Mouse (Mus musculus) Patski (cell line): ENCODE measurements at regions not wholly inside any gene's neighbourhood (a gene's known extent, or its start where the extent isn't known, plus 50 kb on each side); places are given as distances from the start of the nearest gene placed in this dataset.

Experiments used
- ATAC-seq: fragments of 100-300 bp; one replicate; pipeline ENCODE4 v1.8.0; 2021
- CTCF ChIA-PET: fragments of 350-600 bp; sonication (Branson Sonifier 250); formaldehyde crosslinking; loops from one replicate; lab custom pipeline; 2022; ENCODE audit warnings: inconsistent platforms; lab: Charles Lee
- POLR2A ChIA-PET: fragments of 350-600 bp; sonication (Branson Sonifier 250); formaldehyde crosslinking; loops from one replicate; lab custom pipeline; 2022; ENCODE audit warnings: antibody characterized with exemption, inconsistent platforms; lab: Charles Lee
- DNase-seq: peaks from one replicate; pipeline ENCODE4 v3.0.0-alpha.2; 2011; ENCODE audit warnings: low read depth, low spot score
- H3K27me3 ChIP-seq: fragments of 371-371 bp; one replicate; pipeline ENCODE4 v1.5.1; 2021
- CTCF ChIP-seq: fragments of 100-300 bp; IDR thresholded peaks from one replicate; pipeline ENCODE4 v1.5.1; 2021
- in situ Hi-C: fragments of 300-500 bp; cut with MboI; formaldehyde crosslinking; loops from 3 replicates; pipeline ENCODE4 v1.11.1; 2018; ENCODE audit warnings: low pct_unique_long_range_greater_than_20kb, mixed read lengths

DNA sequence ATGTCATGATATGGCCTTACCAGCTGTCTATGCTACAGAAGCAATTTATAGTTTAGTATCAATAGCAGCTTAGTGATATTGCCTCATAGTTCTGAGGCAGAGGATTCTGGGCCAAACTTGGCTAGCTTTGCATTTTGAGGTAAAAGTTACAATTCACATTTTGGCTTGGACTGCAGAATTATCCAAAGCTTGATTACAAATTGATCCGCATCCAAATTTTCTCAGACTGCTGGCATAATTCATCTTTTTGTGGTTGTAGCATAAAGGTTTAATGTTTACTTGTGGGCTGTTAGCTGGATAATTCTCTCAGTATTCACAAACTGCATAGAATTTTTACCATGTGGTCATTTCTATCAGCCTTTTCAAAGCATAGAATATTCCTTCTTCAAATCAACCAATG lies 589.9 kb upstream of the Pdcd1 start:
- no peaks in the 10 kb centered on the region for H3K27me3 ChIP-seq
- TF ChIP-seq CTCF, result no peak
- ATAC-seq, result no peak
- no peak for DNase-seq
- POLR2A ChIA-PET, result no interaction called here
- in situ Hi-C loops, result no loop called here
- CTCF ChIA-PET, result interaction anchor here (1.2 kb wide), 1 partner anchor 18 kb away, joined by 3 read pairs; no protein-coding TSS in a partner anchor

- in situ Hi-C loops, result no loop called here
- ATAC-seq (no peak), DNase-seq (no peak)
- ChIA-PET POLR2A (no interaction called here), CTCF (no interaction called here)
- no peak for TF ChIP-seq CTCF
- no peaks in the 10 kb centered on the region for H3K27me3 ChIP-seq
Observed at GRCm38 (mm10) chr1:94658218-94658617, 605.9 kb upstream of the Pdcd1 start.

GRCm38 (mm10) chr1:94671641-94672040 lies 619.3 kb upstream of the Pdcd1 start:
- ChIA-PET POLR2A (no interaction called here), CTCF (no interaction called here)
- ATAC-seq (no peak), DNase-seq (no peak)
- TF ChIP-seq CTCF, result no peak
- no peaks in the 10 kb centered on the region for H3K27me3 ChIP-seq
- in situ Hi-C loops, result no loop called here

DNA sequence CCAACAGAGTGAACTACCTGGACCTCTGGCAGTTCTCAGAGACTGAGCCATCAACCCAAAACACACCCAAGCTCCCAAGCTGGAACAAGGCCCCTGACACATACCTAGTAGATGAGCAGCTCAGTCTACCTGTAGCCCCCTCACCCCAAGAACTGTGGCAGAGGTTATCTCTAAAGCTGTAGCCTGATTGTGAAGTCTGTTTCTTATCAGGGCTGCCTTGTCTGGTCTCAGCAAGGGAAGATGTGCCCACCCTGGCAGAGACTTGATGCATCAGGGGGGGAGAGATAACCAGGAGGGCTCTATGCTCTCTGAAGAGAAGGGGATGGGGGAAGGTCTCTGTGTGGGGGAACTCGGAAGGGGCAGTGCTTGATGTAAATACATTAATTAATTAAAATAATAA lies 612.9 kb upstream of the Fam174a start:
- DNase-seq (no peak), ATAC-seq (no peak)
- no peaks in the 10 kb centered on the region for H3K27me3 ChIP-seq
- CTCF ChIA-PET, result no interaction called here
- no peak for TF ChIP-seq CTCF
- POLR2A ChIA-PET, result no interaction called here
- in situ Hi-C loops, result no loop called here

DNA sequence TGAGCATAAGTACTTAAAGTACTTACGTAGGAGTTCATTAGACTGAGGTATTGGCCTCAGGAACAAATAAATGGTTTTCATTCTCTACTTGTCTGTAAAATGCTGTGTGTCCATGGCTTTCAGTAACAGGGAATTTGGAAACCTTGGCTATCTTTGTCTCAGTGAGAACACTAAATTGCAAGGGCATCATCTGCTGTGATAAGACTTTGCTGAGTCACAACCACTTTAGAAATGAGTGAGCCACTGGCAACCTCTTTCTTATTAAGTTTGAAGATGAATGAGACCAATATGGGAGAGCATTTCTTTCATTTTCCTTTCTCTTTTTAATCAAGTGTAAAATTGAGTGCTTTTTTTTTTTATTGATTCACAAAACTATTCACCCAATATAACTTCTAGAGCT lies 611.7 kb upstream of the Fam174a start:
- TF ChIP-seq CTCF, result no peak
- ATAC-seq (no peak), DNase-seq (no peak)
- ChIA-PET CTCF (no interaction called here), POLR2A (no interaction called here)
- in situ Hi-C loops, result no loop called here
- H3K27me3 ChIP-seq, result no peaks in the 10 kb centered on the region

GRCm38 (mm10) chr1:94712812-94713211 lies 600.6 kb upstream of the Fam174a start:
- in situ Hi-C loops, result no loop called here
- ATAC-seq, result no peak
- no peak for DNase-seq
- H3K27me3 ChIP-seq, result no peaks in the 10 kb centered on the region
- no peak for TF ChIP-seq CTCF
- CTCF ChIA-PET, result no interaction called here
- POLR2A ChIA-PET, result no interaction called here

DNA sequence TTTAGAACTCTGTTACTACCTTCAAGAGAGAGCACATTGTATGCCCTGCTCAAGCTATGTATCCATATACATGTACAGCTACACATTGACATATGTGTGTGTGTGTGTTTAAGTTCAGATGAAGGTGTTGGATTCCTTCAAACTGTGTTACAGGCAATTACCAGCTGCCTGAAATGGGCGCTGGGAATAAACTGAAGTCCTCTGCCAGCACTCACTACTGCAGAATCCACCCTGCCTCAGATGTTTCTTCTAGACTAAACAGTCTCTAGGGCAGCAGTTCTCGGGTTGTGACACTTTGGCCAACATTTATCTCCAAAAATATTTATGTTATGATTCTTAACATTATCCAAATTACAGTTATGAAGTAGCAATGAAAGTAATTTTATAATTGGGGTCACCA lies 595.7 kb upstream of the Fam174a start:
- H3K27me3 ChIP-seq, result no peaks in the 10 kb centered on the region
- ATAC-seq (no peak), DNase-seq (no peak)
- ChIA-PET CTCF (interaction anchor here (1.4 kb wide), 1 partner anchor 29 kb away, joined by 3 read pairs; no protein-coding TSS in a partner anchor), POLR2A (no interaction called here)
- TF ChIP-seq CTCF, result no peak
- in situ Hi-C loops, result no loop called here

- H3K27me3 ChIP-seq, result no peaks in the 10 kb centered on the region
- DNase-seq, result no peak
- ATAC-seq, result no peak
- POLR2A ChIA-PET, result no interaction called here
- in situ Hi-C loops, result no loop called here
- CTCF ChIA-PET, result no interaction called here
- TF ChIP-seq CTCF, result no peak
Observed at GRCm38 (mm10) chr1:94753523-94753922, 559.9 kb upstream of the Fam174a start.

DNA sequence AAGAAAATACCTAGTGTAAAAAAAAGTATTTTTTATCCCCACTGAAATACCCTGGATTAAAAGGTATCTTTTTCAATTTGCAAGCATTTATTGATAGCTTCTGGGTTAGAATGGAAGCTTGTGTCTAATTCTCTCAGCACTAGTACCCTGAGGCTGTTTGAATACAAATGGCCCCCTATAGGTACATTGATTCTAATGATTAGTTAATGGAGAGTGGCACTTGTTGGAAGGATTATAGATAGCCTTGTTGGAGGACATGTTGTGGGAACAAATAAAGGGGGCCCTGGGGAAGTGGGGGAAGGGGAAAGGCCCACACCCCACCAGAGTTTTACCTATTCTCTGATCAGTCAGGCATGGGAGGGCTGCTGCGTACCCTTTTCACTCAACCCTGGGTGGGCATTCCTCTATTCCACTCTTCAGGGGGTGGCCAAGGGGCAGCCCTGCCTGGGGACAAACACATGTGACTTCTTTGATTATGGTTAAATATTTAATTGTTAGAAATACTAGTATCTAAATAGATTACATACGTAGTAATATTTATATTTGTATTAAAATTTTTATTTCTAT lies 524.3 kb upstream of the Fam174a start:
- POLR2A ChIA-PET, result no interaction called here
- ATAC-seq (no peak), DNase-seq (no peak)
- CTCF ChIA-PET, result no interaction called here
- H3K27me3 ChIP-seq, result no peaks in the 10 kb centered on the region
- no peak for TF ChIP-seq CTCF
- in situ Hi-C loops, result no loop called here

- DNase-seq (no peak), ATAC-seq (no peak)
- no peak for TF ChIP-seq CTCF
- CTCF ChIA-PET, result no interaction called here
- in situ Hi-C loops, result no loop called here
- POLR2A ChIA-PET, result interaction anchor here (0.7 kb wide), 1 partner anchor 9 kb away, joined by 5 read pairs; no protein-coding TSS in a partner anchor
- no peaks in the 10 kb centered on the region for H3K27me3 ChIP-seq
Observed at GRCm38 (mm10) chr1:94790604-94791003, 522.8 kb upstream of the Fam174a start.

DNA sequence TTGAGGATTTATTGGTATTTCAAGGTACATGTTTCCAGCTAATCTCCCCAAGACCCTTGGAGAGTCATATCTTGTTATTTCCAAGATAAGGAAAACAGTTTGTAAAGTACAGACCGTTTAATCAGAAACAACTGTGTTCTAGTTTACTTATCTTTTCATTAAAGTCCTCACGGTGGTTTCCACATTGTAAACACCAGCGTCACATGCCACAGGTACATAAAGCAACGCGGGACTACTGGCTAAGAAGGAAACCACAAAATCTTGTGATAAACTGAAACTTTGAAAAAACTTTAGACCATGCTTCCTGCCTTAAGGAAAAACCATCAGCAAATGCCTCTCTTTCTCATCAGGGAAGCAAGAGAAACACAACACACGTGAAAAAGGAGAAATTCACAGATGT lies 522.4 kb upstream of the Fam174a start:
- in situ Hi-C loops, result no loop called here
- no peak for DNase-seq
- ATAC-seq, result no peak
- ChIA-PET CTCF (no interaction called here), POLR2A (no interaction called here)
- no peak for TF ChIP-seq CTCF
- no peaks in the 10 kb centered on the region for H3K27me3 ChIP-seq

GRCm38 (mm10) chr1:94796028-94796427 lies 517.4 kb upstream of the Fam174a start:
- TF ChIP-seq CTCF, result no peak
- in situ Hi-C loops, result no loop called here
- no peak for DNase-seq
- POLR2A ChIA-PET, result no interaction called here
- CTCF ChIA-PET, result no interaction called here
- no peak for ATAC-seq
- H3K27me3 ChIP-seq, result no peaks in the 10 kb centered on the region
